Mouse (Mus musculus) forebrain, embryonic 11.5 days (tissue): ENCODE results near the gene Ptger1. TPM values are rescaled to one million over a fixed set of nuclear protein-coding genes. Genes with fewer than 3 reads are reported as not detected.

ENCODE experiments used
- ATAC-seq: fragments of 200-750 bp; cut with Nextera tagmentation; replicated peaks from 2 replicates; pipeline ENCODE4 v1.8.0; 2017; ENCODE audit warnings: moderate TSS enrichment; ENCODE audit not compliant: low FRiP score
- DNase-seq: peaks from one replicate; pipeline ENCODE4 v3.0.0-alpha.2; 2017; ENCODE audit warnings: low spot score
- H3K27ac ChIP-seq: fragments of 300-500 bp; sonication (generic); 2 replicates; pipeline ENCODE4 v1.5.1; 2014; ENCODE audit warnings: low read depth, low read length
- H3K27me3 ChIP-seq: fragments of 300-500 bp; sonication (generic); 2 replicates; pipeline ENCODE4 v1.6.1; 2014; ENCODE audit warnings: mild to moderate bottlenecking, low read length, mixed read lengths; ENCODE audit not compliant: control insufficient read depth, insufficient read depth
- H3K36me3 ChIP-seq: fragments of 300-500 bp; sonication (generic); 2 replicates; pipeline ENCODE4 v1.6.1; 2014; ENCODE audit warnings: mild to moderate bottlenecking, low read length, moderate library complexity, mixed read lengths; ENCODE audit not compliant: control insufficient read depth, insufficient read depth
- H3K4me1 ChIP-seq: fragments of 300-500 bp; sonication (generic); replicated peaks from 2 replicates; pipeline ENCODE4 v1.6.1; 2014; ENCODE audit warnings: low read length, mixed read lengths; ENCODE audit not compliant: control insufficient read depth, insufficient read depth
- H3K4me2 ChIP-seq: fragments of 300-500 bp; sonication (generic); 2 replicates; pipeline ENCODE4 v1.6.1; 2014; ENCODE audit warnings: low read depth, mild to moderate bottlenecking, low read length, moderate library complexity, mixed read lengths; ENCODE audit not compliant: severe bottlenecking
- H3K4me3 ChIP-seq: fragments of 300-500 bp; sonication (generic); 2 replicates; pipeline ENCODE4 v1.5.1; 2014; ENCODE audit warnings: low read depth, low read length
- H3K9ac ChIP-seq: fragments of 300-500 bp; sonication (generic); 2 replicates; pipeline ENCODE4 v1.6.1; 2014; ENCODE audit warnings: low read length
- H3K9me3 ChIP-seq: fragments of 300-500 bp; sonication (generic); 2 replicates; pipeline ENCODE4 v1.6.1; 2016; ENCODE audit warnings: low read length, mixed read lengths; ENCODE audit not compliant: control insufficient read depth
- WGBS: fragments of 180-500 bp; shearing (Covaris S2); extraction: QIAGEN DNeasy Blood & Tissue Kit; methylation state at CpG from one replicate; pipeline ENCODE4 v1.1.7; 2014; 5-methylcytosine and 5-hydroxymethylcytosine counted together
- polyA plus RNA-seq: library from polyadenylated mRNA; unstranded; fragments of >200 nt; fragmentation: Nextera tagmentation; extraction: Ambion mirVana; gene quantifications from 2 replicates; pipeline ENCODE4 v1.2.1, GENCODE M21; 2014

The Ptger1 gene
- polyA plus RNA-seq, 1 experiment from 2014 or later, result 0.47 TPM

DNA sequence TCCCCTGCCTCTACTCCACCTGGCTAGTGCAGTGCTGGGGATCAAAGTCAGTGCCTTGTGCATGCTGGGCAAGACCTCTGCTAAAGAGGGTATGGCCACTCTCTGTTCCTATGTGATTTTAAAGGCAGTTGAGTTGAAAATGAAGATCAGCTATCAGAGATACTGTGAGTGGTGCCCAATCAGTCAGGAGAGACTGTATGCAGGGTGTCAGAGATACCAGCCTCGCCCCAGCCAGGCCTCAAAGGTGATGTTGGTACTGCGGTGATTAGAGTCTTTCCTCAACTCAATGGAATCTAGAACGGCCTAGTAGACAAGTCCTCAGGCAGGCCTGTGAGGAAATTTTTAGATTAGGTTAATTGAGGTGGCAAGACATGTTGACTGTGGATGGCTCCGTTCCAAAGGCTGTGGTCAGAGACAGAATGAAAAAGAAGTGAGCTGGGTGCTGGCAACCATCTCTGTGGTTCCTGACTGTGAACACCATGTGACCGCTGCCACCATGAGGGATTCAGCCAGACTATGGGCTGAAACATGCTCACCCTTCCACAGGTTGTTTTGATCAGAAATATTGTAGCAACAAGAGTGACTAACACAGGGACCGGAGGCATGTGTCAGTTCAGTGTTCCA lies 40.7 kb upstream of the Ptger1 start:
- DNase-seq (peak; percentile 13), ATAC-seq (no peak)
- WGBS, result 89% methylated on average over 6 of the region's 6 CpGs

DNA sequence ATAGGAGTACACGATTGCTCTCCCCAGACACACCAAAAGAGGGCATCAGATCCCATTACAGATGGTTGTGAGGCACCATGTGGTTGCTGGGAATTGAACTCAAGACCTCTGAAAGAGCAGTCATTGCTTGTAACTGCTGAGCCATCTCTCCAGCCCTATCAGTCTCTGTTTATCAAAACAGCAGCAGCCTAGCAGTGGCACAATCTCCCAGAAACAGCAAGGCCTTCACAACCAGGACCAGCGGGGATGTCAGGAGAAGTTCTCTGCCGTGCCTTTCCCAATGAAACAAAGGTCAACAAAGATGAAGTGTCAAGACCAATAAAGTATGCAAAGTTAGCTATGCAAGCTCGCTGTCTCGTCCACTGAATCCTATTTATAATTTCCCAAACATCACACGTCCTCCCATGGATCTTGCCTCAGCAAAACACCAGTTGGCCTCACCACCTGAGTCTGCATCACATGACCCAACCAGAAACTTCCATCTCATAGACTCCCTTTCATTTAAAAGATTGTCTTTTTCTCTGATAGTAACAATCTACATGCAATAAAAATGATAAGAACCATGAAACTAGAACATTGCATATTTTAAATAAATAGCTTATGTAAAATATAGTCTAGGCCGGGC lies 34.3 kb upstream of the Ptger1 start:
- H3K9ac ChIP-seq, result no peak overlapping the region
- no peak overlapping the region for H3K4me3 ChIP-seq
- DNase-seq (no peak), ATAC-seq (no peak)
- no peaks in the 10 kb centered on the region for H3K4me1 ChIP-seq
- no peak overlapping the region for H3K27ac ChIP-seq
- no peaks in the 10 kb centered on the region for H3K36me3 ChIP-seq
- H3K9me3 ChIP-seq, result peaks cover 4% of the 10 kb centered on the region; the same call in 1 of the 2 replicates
- WGBS, result 86% methylated on average over 7 of the region's 7 CpGs
- no peaks in the 10 kb centered on the region for H3K27me3 ChIP-seq
- no peak overlapping the region for H3K4me2 ChIP-seq

More for the DNA sequence above, 40.7 kb upstream of the Ptger1 start:
- Histone ChIP-seq H3K27me3 (no peaks in the 10 kb centered on the region), H3K4me1 (no peaks in the 10 kb centered on the region), H3K27ac (no peak overlapping the region), H3K36me3 (no peaks in the 10 kb centered on the region), H3K9ac (no peak overlapping the region), H3K4me2 (no peak overlapping the region), H3K9me3 (no peaks in the 10 kb centered on the region), H3K4me3 (no peak overlapping the region)

DNA sequence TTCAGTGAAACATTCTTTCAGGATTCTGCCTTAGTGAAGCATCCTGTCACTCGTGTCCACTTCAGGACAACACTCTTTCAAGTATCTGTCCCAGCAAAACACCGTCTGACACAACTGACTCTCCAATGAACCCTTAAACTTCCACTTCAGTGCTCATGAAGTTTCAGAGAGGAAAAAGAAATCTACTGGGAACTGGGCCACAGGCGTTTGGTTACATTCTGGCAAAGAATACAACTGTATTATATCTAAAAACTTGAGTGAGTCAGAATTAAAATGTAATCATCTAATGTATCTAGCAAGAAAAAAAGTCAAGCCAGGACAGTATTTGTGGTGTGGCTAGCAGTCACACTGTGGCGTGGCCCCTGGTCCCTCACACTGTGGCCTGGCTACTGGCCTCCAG lies 27.6 kb upstream of the Ptger1 start:
- H3K36me3 ChIP-seq, result no peaks in the 10 kb centered on the region
- no peak overlapping the region for H3K9ac ChIP-seq
- peaks cover 4% of the 10 kb centered on the region; the same call in 1 of the 2 replicates for H3K9me3 ChIP-seq
- 76% methylated on average over 4 of the region's 4 CpGs for WGBS
- DNase-seq (no peak), ATAC-seq (no peak)
- H3K4me3 ChIP-seq, result no peak overlapping the region
- no peak overlapping the region for H3K27ac ChIP-seq
- H3K4me2 ChIP-seq, result no peak overlapping the region
- no peaks in the 10 kb centered on the region for H3K4me1 ChIP-seq
- no peaks in the 10 kb centered on the region for H3K27me3 ChIP-seq

DNA sequence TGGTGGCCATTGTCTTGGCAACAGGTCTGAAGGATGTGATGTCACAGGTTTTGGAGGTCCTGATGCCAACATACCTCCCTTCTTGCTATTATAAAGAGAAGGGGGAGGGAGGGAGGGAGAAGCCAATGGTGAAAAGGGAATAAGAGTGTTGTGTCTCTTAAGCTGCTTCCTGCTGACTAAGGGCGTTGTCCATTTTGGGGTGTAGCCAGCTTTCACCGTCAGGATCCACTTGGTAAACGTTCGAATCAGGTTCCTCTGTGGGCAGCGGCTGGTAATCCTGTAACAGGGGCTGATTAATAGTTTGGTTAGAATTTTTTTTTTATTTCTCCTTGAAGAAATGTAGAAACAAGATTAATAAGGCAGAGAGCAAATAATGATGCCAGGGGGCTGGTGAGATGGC lies 26.8 kb upstream of the Ptger1 start:
- 83% methylated on average over 5 of the region's 5 CpGs for WGBS
- H3K9me3 ChIP-seq, result peaks cover 4% of the 10 kb centered on the region; the same call in 1 of the 2 replicates
- H3K27ac ChIP-seq, result no peak overlapping the region
- H3K27me3 ChIP-seq, result no peaks in the 10 kb centered on the region
- H3K36me3 ChIP-seq, result no peaks in the 10 kb centered on the region
- H3K4me1 ChIP-seq, result no peaks in the 10 kb centered on the region
- ATAC-seq (no peak), DNase-seq (no peak)
- H3K4me2 ChIP-seq, result no peak overlapping the region
- no peak overlapping the region for H3K4me3 ChIP-seq
- H3K9ac ChIP-seq, result no peak overlapping the region

DNA sequence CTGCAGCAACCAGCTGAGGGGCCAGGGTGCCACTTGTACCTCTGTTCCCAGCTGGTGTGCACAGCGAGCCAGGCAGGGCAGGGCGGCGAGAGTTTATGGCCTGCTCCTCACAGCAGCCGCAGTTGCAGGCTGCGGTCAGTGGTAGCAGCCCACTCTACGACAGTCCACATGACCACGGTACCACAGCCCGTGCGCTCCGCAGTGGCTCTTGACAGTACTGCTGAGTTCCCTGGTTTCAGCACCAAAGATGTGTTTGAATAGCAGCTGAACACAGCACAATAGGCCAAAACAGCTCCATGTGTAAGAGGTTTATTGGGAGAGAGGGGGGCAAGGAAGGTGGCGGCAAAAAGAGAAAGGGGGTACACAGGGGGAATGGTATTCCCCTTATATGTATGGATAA lies 19.0 kb upstream of the Ptger1 start:
- Histone ChIP-seq H3K27ac (no peak overlapping the region), H3K27me3 (no peaks in the 10 kb centered on the region), H3K4me1 (no peaks in the 10 kb centered on the region; the same call in 1 of the 2 replicates), H3K9ac (no peak overlapping the region), H3K9me3 (no peaks in the 10 kb centered on the region), H3K4me3 (no peak overlapping the region), H3K4me2 (no peak overlapping the region), H3K36me3 (no peaks in the 10 kb centered on the region)
- WGBS, result 97% methylated on average over 11 of the region's 11 CpGs
- ATAC-seq (no peak), DNase-seq (no peak)

DNA sequence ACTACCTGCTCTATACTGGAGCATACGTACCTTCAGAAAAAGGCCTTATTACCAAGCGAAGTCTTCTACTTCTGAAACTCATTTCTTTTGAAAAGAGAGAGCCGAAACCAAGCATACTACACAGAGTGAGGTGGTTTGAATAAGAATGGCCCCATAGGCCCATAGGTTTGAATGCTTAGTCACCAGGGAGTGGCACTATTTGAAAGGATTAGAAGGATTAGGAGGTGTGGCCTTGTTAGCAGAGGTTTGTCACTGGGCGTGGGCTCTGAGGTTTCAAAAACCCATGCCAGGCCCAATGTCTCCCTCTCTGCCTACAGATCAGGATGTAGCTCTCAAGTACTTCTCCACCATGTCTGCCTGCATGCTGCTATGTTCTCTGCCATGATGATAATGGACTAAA lies 18.4 kb upstream of the Ptger1 start:
- WGBS, result 94% methylated on average over 4 of the region's 4 CpGs
- Histone ChIP-seq H3K4me3 (no peak overlapping the region), H3K9ac (no peak overlapping the region), H3K36me3 (no peaks in the 10 kb centered on the region), H3K4me1 (no peaks in the 10 kb centered on the region; the same call in 1 of the 2 replicates), H3K9me3 (no peaks in the 10 kb centered on the region), H3K27ac (no peak overlapping the region), H3K27me3 (no peaks in the 10 kb centered on the region), H3K4me2 (no peak overlapping the region)
- ATAC-seq (no peak), DNase-seq (no peak)

DNA sequence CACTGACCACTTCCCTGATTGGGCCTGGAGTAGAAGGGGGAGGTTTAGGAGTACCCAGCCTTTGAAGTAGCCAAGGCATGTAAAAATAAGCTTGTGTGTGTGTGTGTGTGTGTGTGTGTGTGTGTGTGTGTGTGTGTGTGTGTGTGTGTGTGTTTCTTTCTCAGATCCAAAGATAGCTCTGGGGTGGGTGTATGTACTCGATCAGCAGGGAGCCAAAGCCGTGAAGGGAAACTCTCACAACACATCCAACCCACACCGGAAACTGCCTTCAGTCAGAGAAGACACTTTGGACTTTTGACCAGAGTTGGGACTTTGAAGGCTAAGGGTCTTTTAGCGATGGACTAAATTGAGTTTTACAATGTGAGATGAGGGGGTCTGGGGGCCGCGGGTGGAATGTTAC lies 16.8 kb upstream of the Ptger1 start:
- ATAC-seq (no peak), DNase-seq (no peak)
- Histone ChIP-seq H3K27ac (no peak overlapping the region), H3K4me3 (no peak overlapping the region), H3K36me3 (no peaks in the 10 kb centered on the region), H3K4me2 (no peak overlapping the region), H3K9ac (no peak overlapping the region), H3K27me3 (no peaks in the 10 kb centered on the region), H3K4me1 (peaks cover 7% of the 10 kb centered on the region; the same call in 1 of the 2 replicates), H3K9me3 (no peaks in the 10 kb centered on the region)
- 95% methylated on average over 6 of the region's 6 CpGs for WGBS

DNA sequence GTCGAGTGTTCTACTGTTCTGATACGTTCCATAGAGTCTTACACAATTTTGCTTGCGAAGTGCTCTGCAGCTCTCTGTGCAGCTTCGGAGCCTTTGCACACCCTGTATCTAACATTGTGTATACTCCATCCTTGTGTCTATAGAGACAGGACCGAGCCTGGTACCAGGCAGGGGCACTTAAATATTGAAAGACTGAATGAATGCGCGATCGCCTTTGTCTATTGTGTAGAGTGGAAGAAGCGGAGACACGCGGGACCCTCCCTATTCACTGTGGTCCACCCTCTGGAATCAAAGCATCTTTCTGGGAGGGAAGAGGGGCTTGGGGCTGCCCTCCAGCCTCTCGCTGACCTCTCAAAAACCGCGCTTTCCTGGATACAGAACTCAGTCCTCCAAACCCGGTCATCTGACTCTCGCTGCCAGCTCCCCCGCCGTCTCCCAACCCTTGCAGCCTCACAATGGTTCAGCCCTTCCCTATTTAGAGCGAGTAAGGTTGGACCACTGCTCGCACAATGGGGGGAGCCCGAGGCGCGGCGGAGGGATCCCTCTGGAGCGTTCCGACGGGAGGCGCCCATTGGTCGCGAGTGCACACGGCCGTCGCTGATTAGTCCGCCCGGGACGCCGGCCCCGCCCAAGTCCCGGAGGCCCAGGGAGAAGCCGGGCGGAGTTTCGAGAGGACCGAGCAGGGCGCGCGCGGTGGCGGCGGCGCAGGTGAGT lies 14.3 kb upstream of the Ptger1 start, which contains the start of gene Gipc1:
Gipc1 (plus strand) TSS at position 648 of the 714 bp plus-strand sequence.
- 4% methylated on average over 49 of the region's 50 CpGs for WGBS
- ATAC-seq, result peak; percentile 97

More for the DNA sequence above, 14.3 kb upstream of the Ptger1 start, which contains the start of gene Gipc1:
- H3K9me3 ChIP-seq, result no peaks in the 10 kb centered on the region
- H3K4me2 ChIP-seq, result peak within 1 kb of the TSS; percentile 96
- no peaks in the 10 kb centered on the region for H3K27me3 ChIP-seq
- peak; percentile 98 for DNase-seq
- H3K27ac ChIP-seq, result peak within 1 kb of the TSS; percentile 92
- H3K36me3 ChIP-seq, result no peaks in the 10 kb centered on the region
- H3K4me3 ChIP-seq, result peak within 1 kb of the TSS; percentile 88
- peak within 1 kb of the TSS; percentile 87 for H3K9ac ChIP-seq
- peaks cover 7% of the 10 kb centered on the region; the same call in 1 of the 2 replicates for H3K4me1 ChIP-seq
